Mouse (Mus musculus): Measurements from ENCODE around the gene Slc29a3.

DNA sequence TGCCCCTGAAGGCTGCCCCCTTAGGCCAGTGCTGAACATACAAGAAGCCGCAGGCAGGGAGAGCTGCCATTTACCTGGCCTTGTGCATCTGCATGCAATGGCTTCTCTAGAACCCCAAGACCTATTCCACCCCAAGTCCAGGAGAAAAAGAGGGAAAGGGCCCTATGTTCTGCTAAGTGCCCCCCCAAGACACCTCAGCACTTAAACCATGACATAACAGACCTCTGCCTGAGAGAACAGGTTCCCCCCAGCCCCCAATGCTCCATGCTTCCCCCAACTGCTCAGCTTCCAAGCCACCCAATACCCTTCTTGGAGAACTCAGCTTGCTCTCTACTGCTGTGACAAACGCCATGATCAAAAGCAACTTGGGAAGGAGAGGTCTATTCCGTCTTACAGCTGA is 73.7 kb downstream of the Slc29a3 start:
- no peak for TF ChIP-seq POLR2A (IDR thresholded peaks at IDR 0.05; ENCODE audit: extremely low read depth, insufficient read depth, low read length)
- no peak for TF ChIP-seq CTCF (IDR thresholded peaks at IDR 0.05; ENCODE audit: extremely low read depth, insufficient read depth, low read length)

All from cortical plate, adult 2 months (tissue).